Comparison of ENCODE assay signal across 21 mouse cellular contexts in the genomic region with DNA sequence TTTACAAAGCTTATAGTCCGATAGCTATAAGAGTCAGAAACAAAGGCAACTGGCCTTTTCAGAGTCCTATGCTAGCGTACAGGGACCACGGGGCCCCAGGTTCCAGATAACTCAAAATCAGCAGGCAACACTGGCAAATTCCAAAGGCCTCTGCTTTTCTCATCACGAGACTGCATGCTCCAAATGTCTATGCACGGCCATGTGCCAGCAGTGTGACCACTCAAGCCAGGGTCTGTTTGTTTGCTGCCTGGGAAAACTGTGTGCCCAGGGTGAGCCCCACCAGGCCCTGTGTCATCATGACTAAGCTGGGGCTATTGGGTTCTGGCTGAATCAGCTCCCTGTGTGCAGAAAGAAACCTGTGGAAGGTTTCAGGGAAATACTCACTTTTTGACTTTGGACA. TPM values are rescaled to one million over a fixed set of nuclear protein-coding genes. Genes with fewer than 3 reads are reported as not detected.
DNase-seq lines count a peak whose midpoint lies in the region; ATAC-seq and TF ChIP-seq lines count a peak whose summit lies in the region.
"Had no signal": no experiment of that assay in that cellular context is flagged by ENCODE, and none has a peak within 500 bp of the region (broad histone marks: within the 10 kb centered on the region; RNA-seq: fewer than 3 reads in every experiment).

No protein-coding gene starts in this region.

- in situ Hi-C loops in Patski (cut with MboI; ENCODE audit: low pct_unique_long_range_greater_than_20kb) = no loop called here

- no peaks in the 10 kb centered on the region for H3K36me3 ChIP-seq in heart, embryonic 11.5 days (ENCODE audit: control insufficient read depth, insufficient read depth, low read length)
- H3K36me3 ChIP-seq in lung, embryonic 14.5 days (ENCODE audit: insufficient read depth) = no peaks in the 10 kb centered on the region
- H3K36me3 ChIP-seq: embryonic facial prominence, embryonic 12.5 days; hindbrain, embryonic 15.5 days had no signal

- WGBS in heart, embryonic 11.5 days (ENCODE audit: insufficient replicate concordance) = 46% methylated on average over 5 of the region's 5 CpGs
- 63% methylated on average over 5 of the region's 5 CpGs for WGBS in lung, embryonic 14.5 days

- ATAC-seq in heart, embryonic 11.5 days (replicated peaks; ENCODE audit: insufficient number of reproducible peaks, low FRiP score, low TSS enrichment) = no peak
- peak; percentile 41; the same call in 1 of the 2 replicates for ATAC-seq in lung, embryonic 14.5 days (ENCODE audit: insufficient read depth)
- ATAC-seq in Patski = peak; percentile 76
- ATAC-seq: intestine, postnatal 0 days; lung, postnatal 0 days had no signal

- H3K9me3 ChIP-seq in heart, embryonic 11.5 days (replicated peaks; ENCODE audit: control insufficient read depth, low read length) = no peaks in the 10 kb centered on the region
- no peaks in the 10 kb centered on the region for H3K9me3 ChIP-seq in lung, embryonic 14.5 days (ENCODE audit: low read depth, low read length)
- H3K9me3 ChIP-seq: embryonic facial prominence, embryonic 12.5 days; hindbrain, embryonic 15.5 days; limb, embryonic 13.5 days had no signal

- H3K27me3 ChIP-seq in heart, embryonic 11.5 days (ENCODE audit: control insufficient read depth, insufficient read depth, low read length) = no peaks in the 10 kb centered on the region
- H3K27me3 ChIP-seq in lung, embryonic 14.5 days (ENCODE audit: insufficient read depth, low read length) = no peaks in the 10 kb centered on the region
- no peaks in the 10 kb centered on the region for H3K27me3 ChIP-seq in Patski
- H3K27me3 ChIP-seq: embryonic facial prominence, embryonic 12.5 days; hindbrain, embryonic 15.5 days; limb, embryonic 13.5 days had no signal

- CTCF ChIA-PET in Patski (lab: Charles Lee) = interaction anchor here (0.9 kb wide), 1 partner anchor 8 kb away, joined by 3 read pairs; no protein-coding TSS in a partner anchor

- POLR2A ChIA-PET in Patski (lab: Charles Lee) = no interaction called here

- H3K4me3 ChIP-seq in heart, embryonic 11.5 days (ENCODE audit: low read depth, low read length) = no peak overlapping the region
- no peak overlapping the region for H3K4me3 ChIP-seq in lung, embryonic 14.5 days (ENCODE audit: low read depth, low read length)
- H3K4me3 ChIP-seq: embryonic facial prominence, embryonic 12.5 days; gastrocnemius, adult 2 months; hindbrain, embryonic 15.5 days; limb, embryonic 13.5 days had no signal

- intact Hi-C loops in heart, postnatal 10 days (cut with DNase I) = no loop called here

- no peak for TF ChIP-seq CTCF in lung, embryonic 14.5 days (IDR thresholded peaks at IDR 0.05; ENCODE audit: low read depth)
- no peak for TF ChIP-seq CTCF in Patski (IDR thresholded peaks at IDR 0.05)

- no peak overlapping the region for H3K4me2 ChIP-seq in heart, embryonic 11.5 days
- no peak overlapping the region for H3K4me2 ChIP-seq in lung, embryonic 14.5 days
- H3K4me2 ChIP-seq: embryonic facial prominence, embryonic 12.5 days; hindbrain, embryonic 15.5 days; limb, embryonic 13.5 days had no signal

- H3K9ac ChIP-seq in heart, embryonic 11.5 days (ENCODE audit: low read depth, low read length) = no peak overlapping the region
- H3K9ac ChIP-seq in lung, embryonic 14.5 days = no peak overlapping the region
- H3K9ac ChIP-seq: embryonic facial prominence, embryonic 12.5 days; hindbrain, embryonic 15.5 days; limb, embryonic 13.5 days; liver, embryonic 14.5 days had no signal

- no peak overlapping the region for H3K27ac ChIP-seq in heart, embryonic 11.5 days (ENCODE audit: low read depth, low read length)
- no peak overlapping the region for H3K27ac ChIP-seq in lung, embryonic 14.5 days (ENCODE audit: low read depth)
- H3K27ac ChIP-seq: embryonic facial prominence, embryonic 12.5 days; gastrocnemius, adult 2 months; hindbrain, embryonic 15.5 days; limb, embryonic 13.5 days; liver, embryonic 14.5 days had no signal

- DNase-seq in heart, adult 11 months = peak; percentile 88
- DNase-seq in lung, embryonic 14.5 days = peak; percentile 13
- DNase-seq in lung, postnatal 14 days = no peak
- DNase-seq in Patski (ENCODE audit: low read depth, low spot score) = peak; percentile 39
- DNase-seq in heart, postnatal 10 days = peak; percentile 58 to 64
- no peak for DNase-seq in B cell, adult 2 months
- DNase-seq in testis, postnatal 14 days (ENCODE audit: low spot score) = no peak
- DNase-seq: adrenal gland, postnatal 10 days; gastrocnemius, adult 2 months; kidney, postnatal 14 days; layer of hippocampus, adult 9-11 months; retina, postnatal 1 day had no signal

- no peaks in the 10 kb centered on the region; the same call in none of the 2 replicates for H3K4me1 ChIP-seq in heart, embryonic 11.5 days (ENCODE audit: control insufficient read depth, insufficient read depth, low read length)
- no peaks in the 10 kb centered on the region for H3K4me1 ChIP-seq in lung, embryonic 14.5 days (ENCODE audit: insufficient read depth)
- H3K4me1 ChIP-seq: hindbrain, embryonic 15.5 days had no signal

RNA-seq across cellular contexts. Expression of gene Pappa, which starts 35.5 kb away (rescaled TPM):
- 1.2 and 1.3 TPM in 2 replicates for polyA plus RNA-seq in heart, embryonic 11.5 days (2014; fragmentation: Nextera tagmentation; extraction: Ambion mirVana)
- 2.4 and 2.6 TPM in 2 replicates for polyA plus RNA-seq in lung, embryonic 14.5 days (2014; fragmentation: Nextera tagmentation; extraction: Ambion mirVana)
- polyA plus RNA-seq in Patski (2021) = 0.98 TPM
- under 1 TPM; 0.94 to 0.98 TPM for total RNA-seq in heart, postnatal 10 days (2021)
- total RNA-seq: megakaryocyte-erythroid progenitor cell, adult 5-6 weeks; MEL had no signal

Comparison
In these comparisons a context has a peak if more than half of its experiments do, and no peak if none do; other contexts are left out.
1. DNase-seq: peak in heart, adult 11 months (single experiment), lung, embryonic 14.5 days (single experiment), Patski (single experiment) and heart, postnatal 10 days (2 of 2); none in lung, postnatal 14 days (single experiment), B cell, adult 2 months (0 of 2) and testis, postnatal 14 days (single experiment).